Comparison of ENCODE assay signal across 1 mouse cellular context in the genomic region with DNA sequence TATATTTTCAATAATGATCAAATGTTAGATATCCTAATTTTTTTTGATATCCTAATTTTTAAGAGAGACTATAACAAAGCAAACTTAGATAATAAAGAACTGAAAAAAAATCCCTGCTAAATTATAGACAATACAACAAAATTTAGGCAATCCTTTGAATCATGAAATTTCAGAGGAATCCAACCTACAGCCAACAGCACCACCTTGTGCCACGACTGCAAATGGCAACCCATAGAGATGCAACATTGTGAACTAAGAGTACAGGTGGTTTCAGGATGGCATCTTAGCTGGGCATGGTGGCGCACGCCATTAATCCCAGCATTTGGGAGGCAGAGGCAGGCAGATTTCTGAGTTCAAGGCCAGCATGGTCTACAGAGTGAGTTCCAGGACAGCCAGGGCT.
TF ChIP-seq lines count a peak whose summit lies in the region.

No protein-coding gene starts in this region.

TF ChIP-seq in CH12.LX, 34 proteins besides CTCF, POLR2A, EP300 and RAD21 (continued from another document):
- TF ChIP-seq ZKSCAN1 (IDR thresholded peaks at IDR 0.05; ENCODE audit: borderline replicate concordance, low read depth, low read length) (no peak), MYC (IDR thresholded peaks at IDR 0.05; ENCODE audit: low read depth, low read length) (no peak)
